Mouse (Mus musculus) midbrain, postnatal 0 days (tissue): ENCODE results near the gene Trank1. TPM values are rescaled to one million over a fixed set of nuclear protein-coding genes. Genes with fewer than 3 reads are reported as not detected.

Experiments used
- ATAC-seq: fragments of 200-750 bp; cut with Nextera tagmentation; 2 replicates; pipeline ENCODE4 v1.8.0; 2017; ENCODE audit warnings: moderate number of reproducible peaks, mild to moderate bottlenecking, moderate TSS enrichment, moderate library complexity; ENCODE audit not compliant: low FRiP score
- DNase-seq: peaks from one replicate; pipeline ENCODE4 v3.0.0-alpha.2; 2015; ENCODE audit warnings: low spot score
- H3K27ac ChIP-seq: fragments of 300-500 bp; sonication (generic); 2 replicates; pipeline ENCODE4 v1.5.1; 2014; ENCODE audit warnings: low read depth, mild to moderate bottlenecking, low read length, mixed read lengths
- H3K27me3 ChIP-seq: fragments of 300-500 bp; sonication (generic); 2 replicates; pipeline ENCODE4 v1.6.1; 2014; ENCODE audit warnings: low read length, control low read depth, mixed read lengths; ENCODE audit not compliant: insufficient read depth
- H3K36me3 ChIP-seq: fragments of 300-500 bp; sonication (generic); 2 replicates; pipeline ENCODE4 v1.6.1; 2014; ENCODE audit warnings: low read length, control low read depth, mixed read lengths; ENCODE audit not compliant: insufficient read depth
- H3K4me1 ChIP-seq: fragments of 300-500 bp; sonication (generic); 2 replicates; pipeline ENCODE4 v1.6.1; 2014; ENCODE audit warnings: mild to moderate bottlenecking, control low read depth, antibody characterized with exemption, low read length, mixed read lengths; ENCODE audit not compliant: insufficient read depth
- H3K4me2 ChIP-seq: fragments of 300-500 bp; sonication (generic); 2 replicates; pipeline ENCODE4 v1.6.1; 2014; ENCODE audit warnings: low read depth, mild to moderate bottlenecking, low read length, mixed read lengths; ENCODE audit not compliant: poor library complexity, severe bottlenecking
- H3K4me3 ChIP-seq: fragments of 300-500 bp; sonication (generic); 2 replicates; pipeline ENCODE4 v1.5.1; 2014; ENCODE audit warnings: low read depth, mild to moderate bottlenecking, low read length, moderate library complexity
- H3K9ac ChIP-seq: fragments of 300-500 bp; sonication (generic); replicated peaks from 2 replicates; pipeline ENCODE4 v1.6.1; 2014; ENCODE audit warnings: mild to moderate bottlenecking, low read length, moderate library complexity, mixed read lengths; ENCODE audit not compliant: poor library complexity, severe bottlenecking
- H3K9me3 ChIP-seq: fragments of 300-500 bp; sonication (generic); 2 replicates; pipeline ENCODE4 v1.6.1; 2016; ENCODE audit warnings: low read length, control low read depth
- CTCF ChIP-seq: IDR thresholded peaks from 2 replicates; pipeline ENCODE4 v1.5.1; 2016; ENCODE audit warnings: antibody characterized with exemption, mild to moderate bottlenecking
- WGBS: fragments of 180-500 bp; shearing (Covaris S2); extraction: QIAGEN DNeasy Blood & Tissue Kit; methylation state at CpG from one replicate; pipeline ENCODE4 v1.1.7; 2014; 5-methylcytosine and 5-hydroxymethylcytosine counted together
- polyA plus RNA-seq: library from polyadenylated mRNA; unstranded; fragments of >200 nt; fragmentation: Nextera tagmentation; extraction: Ambion mirVana; gene quantifications from 2 replicates; pipeline ENCODE4 v1.2.1, GENCODE M21; 2015
- total RNA-seq: library from RNA; depleted of rRNA; stranded (reverse); fragments of >200 nt; gene quantifications from 2 replicates; pipeline ENCODE4 v1.2.3, GENCODE M21; 2014

Trank1 gene
- total and polyA plus RNA-seq, 2 experiments from 2014 or later = 21.9 to 55.7 TPM

- WGBS = 87% methylated on average over 7 of the region's 7 CpGs
- no peaks in the 10 kb centered on the region for H3K9me3 ChIP-seq
- DNase-seq (no peak), ATAC-seq (no peak)
- H3K4me3 ChIP-seq = no peak overlapping the region
- H3K36me3 ChIP-seq = no peaks in the 10 kb centered on the region
- H3K27me3 ChIP-seq = no peaks in the 10 kb centered on the region
- H3K27ac ChIP-seq = no peak overlapping the region
- H3K9ac ChIP-seq = no peak overlapping the region
- no peak overlapping the region for H3K4me2 ChIP-seq
- no peaks in the 10 kb centered on the region; the same call in 1 of the 2 replicates for H3K4me1 ChIP-seq
- TF ChIP-seq CTCF = no peak
Observed at GRCm38 (mm10) chr9:111306142-111306541, 5.4 kb upstream of the Trank1 start.

GRCm38 (mm10) chr9:111311843-111312441, 403 bp downstream of the Trank1 start:
- no peak for DNase-seq
- Histone ChIP-seq H3K4me3 (peak overlapping the region; percentile 75), H3K4me2 (peak overlapping the region; percentile 70), H3K9ac (peak overlapping the region; percentile 87), H3K27ac (peak overlapping the region; percentile 81), H3K9me3 (no peaks in the 10 kb centered on the region), H3K4me1 (no peaks in the 10 kb centered on the region), H3K27me3 (peaks cover 6% of the 10 kb centered on the region; the same call in 1 of the 2 replicates), H3K36me3 (no peaks in the 10 kb centered on the region)
- 0% methylated on average over 35 of the region's 98 CpGs for WGBS
- peak; percentile 39 for ATAC-seq
- TF ChIP-seq CTCF = no peak

GRCm38 (mm10) chr9:111312442-111313141, 1.1 kb downstream of the Trank1 start:
- H3K27me3 ChIP-seq = peaks cover 6% of the 10 kb centered on the region; the same call in 1 of the 2 replicates
- peak; percentile 29 for ATAC-seq
- peak overlapping the region; percentile 81 for H3K27ac ChIP-seq
- H3K9me3 ChIP-seq = no peaks in the 10 kb centered on the region
- TF ChIP-seq CTCF = no peak
- H3K4me3 ChIP-seq = peak overlapping the region; percentile 75
- no peak for DNase-seq
- H3K4me2 ChIP-seq = peak overlapping the region; percentile 70
- H3K9ac ChIP-seq = peak overlapping the region; percentile 87
- WGBS = under 1% methylated on average over 37 of the region's 59 CpGs
- H3K4me1 ChIP-seq = no peaks in the 10 kb centered on the region
- no peaks in the 10 kb centered on the region for H3K36me3 ChIP-seq

GRCm38 (mm10) chr9:111313299-111313698, 1.8 kb downstream of the Trank1 start:
- peak overlapping the region; percentile 70 for H3K4me2 ChIP-seq
- H3K4me1 ChIP-seq = no peaks in the 10 kb centered on the region
- no peak overlapping the region for H3K27ac ChIP-seq
- ATAC-seq (no peak), DNase-seq (peak; percentile 29)
- H3K4me3 ChIP-seq = peak overlapping the region; percentile 75
- TF ChIP-seq CTCF = no peak
- peak overlapping the region; percentile 87 for H3K9ac ChIP-seq
- peaks cover 6% of the 10 kb centered on the region; the same call in 1 of the 2 replicates for H3K27me3 ChIP-seq
- WGBS = 13% methylated on average over 5 of the region's 6 CpGs
- H3K36me3 ChIP-seq = no peaks in the 10 kb centered on the region
- H3K9me3 ChIP-seq = no peaks in the 10 kb centered on the region

- TF ChIP-seq CTCF = no peak
- H3K4me2 ChIP-seq = peak overlapping the region; percentile 70
Observed at GRCm38 (mm10) chr9:111313793-111314192, 2.3 kb downstream of the Trank1 start.

GRCm38 (mm10) chr9:111314219-111314618, 2.7 kb downstream of the Trank1 start:
- Histone ChIP-seq H3K9me3 (no peaks in the 10 kb centered on the region), H3K36me3 (no peaks in the 10 kb centered on the region), H3K9ac (no peak overlapping the region), H3K4me3 (peak overlapping the region; percentile 75; the same call in 1 of the 2 replicates), H3K4me2 (peak overlapping the region; percentile 70; the same call in 1 of the 2 replicates), H3K4me1 (no peaks in the 10 kb centered on the region), H3K27ac (no peak overlapping the region), H3K27me3 (peaks cover 6% of the 10 kb centered on the region; the same call in 1 of the 2 replicates)
- DNase-seq (peak; percentile 67), ATAC-seq (no peak)
- peak; percentile 87 for TF ChIP-seq CTCF
- WGBS = 38% methylated on average over 5 of the region's 5 CpGs

More at GRCm38 (mm10) chr9:111313793-111314192, 2.3 kb downstream of the Trank1 start:
- no peak overlapping the region for H3K9ac ChIP-seq
- no peaks in the 10 kb centered on the region for H3K36me3 ChIP-seq
- H3K4me3 ChIP-seq = peak overlapping the region; percentile 75; the same call in 1 of the 2 replicates
- H3K4me1 ChIP-seq = no peaks in the 10 kb centered on the region
- H3K27ac ChIP-seq = no peak overlapping the region
- WGBS = 25% methylated on average over 5 of the region's 5 CpGs
- H3K27me3 ChIP-seq = peaks cover 6% of the 10 kb centered on the region; the same call in 1 of the 2 replicates
- H3K9me3 ChIP-seq = no peaks in the 10 kb centered on the region
- DNase-seq = no peak
- no peak for ATAC-seq
